Mouse (Mus musculus): ENCODE measurements at regions not wholly inside any gene's neighbourhood (a gene's known extent, or its start where the extent isn't known, plus 50 kb on each side); places are given as distances from the start of the nearest gene placed in this dataset.

DNA sequence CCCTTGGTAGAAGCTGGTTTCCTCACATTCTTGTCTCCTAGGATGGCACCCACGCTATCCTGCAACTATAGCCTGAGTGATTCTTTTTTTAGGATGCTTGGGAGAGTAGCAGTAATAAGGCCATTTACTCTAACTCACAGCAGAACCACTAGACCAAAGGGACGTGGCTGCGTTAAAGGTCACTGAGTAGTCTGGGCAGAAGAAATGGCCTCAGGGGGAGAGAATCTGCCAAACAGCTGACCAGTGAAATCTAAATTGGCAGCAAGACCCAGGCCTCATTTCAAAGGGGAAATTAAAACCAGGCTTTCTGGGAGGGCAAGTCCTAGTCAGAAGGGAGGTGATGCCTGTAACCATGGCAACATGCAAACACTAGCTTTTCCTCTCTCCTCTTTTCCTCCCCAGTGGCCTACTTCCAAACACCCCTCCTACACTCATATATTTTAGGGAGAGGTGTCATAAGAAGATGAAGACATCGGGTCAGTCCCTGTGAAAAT is 267.5 kb downstream of the Nuak1 start:
- TF ChIP-seq CTCF (IDR thresholded peaks at IDR 0.05; ENCODE audit: borderline replicate concordance, control insufficient read depth, extremely low read depth, insufficient read depth, low read length, poor library complexity) = no peak
- TF ChIP-seq POLR2A (IDR thresholded peaks at IDR 0.05; ENCODE audit: control insufficient read depth, extremely low read depth, insufficient read depth, low read length, poor library complexity) = no peak

All from thymus, adult 2 months (tissue).